Mouse (Mus musculus): ENCODE measurements around the gene Wif1. TPM values are rescaled to one million over a fixed set of nuclear protein-coding genes. Genes with fewer than 3 reads are reported as not detected.

Gene Wif1
- total and polyA plus RNA-seq, 3 experiments: not detected

DNA sequence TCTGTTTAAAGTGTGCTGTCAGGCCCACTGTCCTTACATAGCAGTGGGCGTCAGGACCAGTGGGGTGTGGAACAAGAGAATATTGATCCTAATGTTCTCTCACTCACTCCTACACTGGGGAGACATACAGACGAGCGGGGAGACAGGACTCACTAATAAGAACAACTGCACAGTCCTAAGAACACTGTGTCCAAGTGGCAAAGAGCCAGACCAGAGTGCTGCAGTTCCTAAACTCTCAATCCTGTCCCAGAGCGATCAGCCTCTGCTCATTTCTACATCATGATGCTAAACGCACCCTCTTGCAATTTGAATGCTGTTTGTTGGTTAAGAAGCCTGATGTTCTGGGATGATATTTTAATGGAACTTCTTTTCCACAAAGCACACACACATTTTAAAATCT is 54.9 kb downstream of the Wif1 start:
- H3K9me3 ChIP-seq (replicated peaks): peaks cover 40% of the 10 kb centered on the region
- H3K4me3 ChIP-seq (ENCODE audit: low read depth, low read length): no peak overlapping the region
- TF ChIP-seq GATA2 (IDR thresholded peaks at IDR 0.05; ENCODE audit: borderline replicate concordance, low read depth, low read length) (no peak), GATA1 (IDR thresholded peaks at IDR 0.05; ENCODE audit: borderline replicate concordance, low read length) (no peak), POLR2AphosphoS5 (IDR thresholded peaks at IDR 0.05; ENCODE audit: insufficient replicate concordance, low read depth, low read length) (no peak), CTCF (IDR thresholded peaks at IDR 0.05; ENCODE audit: low read depth, low read length) (no peak), TAL1 (conservative IDR thresholded peaks at IDR 0.05; ENCODE audit: low read depth, low read length) (no peak)
- no peaks in the 10 kb centered on the region for H3K27me3 ChIP-seq (ENCODE audit: insufficient read depth, low read length)
- ATAC-seq (ENCODE audit: extremely low read depth, insufficient number of reproducible peaks, low FRiP score, poor library complexity, severe bottlenecking) (no peak), DNase-seq (ENCODE audit: low spot score) (no peak)
- H3K4me1 ChIP-seq (ENCODE audit: insufficient read depth, low read depth, low read length): no peaks in the 10 kb centered on the region
- H3K36me3 ChIP-seq (replicated peaks): no peaks in the 10 kb centered on the region

DNA sequence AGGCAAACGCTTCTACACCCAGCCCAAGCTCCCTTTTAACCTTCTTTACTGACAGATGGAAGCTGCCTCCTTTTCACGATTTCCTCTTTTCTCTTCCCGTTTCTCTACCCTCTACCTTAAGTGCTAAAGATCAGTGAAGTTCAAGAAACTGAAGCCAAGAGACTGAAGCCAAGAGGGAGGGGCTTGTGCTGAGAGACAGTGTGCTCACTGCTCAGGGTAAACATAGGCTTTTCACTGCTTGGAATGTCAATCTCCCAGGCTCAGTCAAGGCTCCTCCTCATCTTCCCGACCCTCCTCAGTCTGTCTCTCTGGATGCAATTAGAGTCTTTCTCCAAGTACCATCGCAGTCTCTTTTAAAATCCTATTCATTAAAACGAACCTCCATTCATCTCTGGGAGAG is 55.6 kb downstream of the Wif1 start:
- no peaks in the 10 kb centered on the region for H3K27me3 ChIP-seq (ENCODE audit: insufficient read depth, low read length)
- TF ChIP-seq POLR2AphosphoS5 (IDR thresholded peaks at IDR 0.05; ENCODE audit: insufficient replicate concordance, low read depth, low read length): no peak
- no peak for TF ChIP-seq GATA2 (IDR thresholded peaks at IDR 0.05; ENCODE audit: borderline replicate concordance, low read depth, low read length)
- TF ChIP-seq TAL1 (conservative IDR thresholded peaks at IDR 0.05; ENCODE audit: low read depth, low read length): no peak
- no peak for TF ChIP-seq CTCF (IDR thresholded peaks at IDR 0.05; ENCODE audit: low read depth, low read length)
- TF ChIP-seq GATA1 (IDR thresholded peaks at IDR 0.05; ENCODE audit: borderline replicate concordance, low read length): no peak
- no peak for DNase-seq (ENCODE audit: low spot score)
- no peak overlapping the region for H3K4me3 ChIP-seq (ENCODE audit: low read depth, low read length)
- no peaks in the 10 kb centered on the region for H3K36me3 ChIP-seq (replicated peaks)
- no peak for ATAC-seq (ENCODE audit: extremely low read depth, insufficient number of reproducible peaks, low FRiP score, poor library complexity, severe bottlenecking)
- peaks cover 44% of the 10 kb centered on the region for H3K9me3 ChIP-seq (replicated peaks)
- H3K4me1 ChIP-seq (ENCODE audit: insufficient read depth, low read depth, low read length): no peaks in the 10 kb centered on the region

DNA sequence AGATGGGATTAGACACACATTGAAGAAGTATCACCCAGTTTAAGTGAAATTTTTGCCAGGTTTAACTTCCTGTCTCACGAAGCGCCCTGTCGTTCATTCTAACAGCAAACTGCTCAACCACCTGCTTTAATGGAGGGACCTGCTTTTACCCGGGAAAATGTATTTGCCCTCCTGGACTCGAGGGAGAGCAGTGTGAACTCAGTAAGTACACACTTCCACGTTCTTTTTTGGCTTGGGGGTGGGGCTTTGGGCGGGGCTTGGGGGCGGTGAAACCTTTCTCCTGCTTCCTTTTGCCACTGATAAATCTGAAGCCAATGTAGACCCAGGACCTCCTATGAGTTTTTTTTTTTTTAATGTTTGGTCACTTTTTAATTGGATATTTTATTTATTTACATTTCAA is 56.2 kb downstream of the Wif1 start:
- no peak for DNase-seq (ENCODE audit: low spot score)

DNA sequence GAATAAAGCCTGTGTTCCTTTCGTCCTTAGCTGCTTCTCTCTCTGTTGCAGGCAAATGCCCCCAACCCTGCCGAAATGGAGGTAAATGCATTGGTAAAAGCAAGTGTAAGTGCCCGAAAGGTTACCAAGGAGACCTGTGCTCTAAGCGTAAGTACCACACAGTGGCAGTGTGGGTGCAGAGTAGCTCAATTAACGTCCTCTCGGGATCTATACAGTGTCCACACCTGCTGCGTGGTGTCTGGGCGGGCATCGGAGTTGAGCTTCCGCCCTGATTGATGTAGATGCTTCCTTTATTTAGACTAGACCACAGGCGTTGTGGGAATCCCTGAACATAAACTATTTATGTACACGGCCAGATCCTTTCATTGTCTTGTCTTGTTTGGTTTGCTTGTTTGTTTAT is 62.2 kb downstream of the Wif1 start:
- H3K4me3 ChIP-seq (ENCODE audit: low read depth, low read length): no peak overlapping the region
- TF ChIP-seq POLR2AphosphoS5 (IDR thresholded peaks at IDR 0.05; ENCODE audit: insufficient replicate concordance, low read depth, low read length) (no peak), TAL1 (conservative IDR thresholded peaks at IDR 0.05; ENCODE audit: low read depth, low read length) (no peak), GATA2 (IDR thresholded peaks at IDR 0.05; ENCODE audit: borderline replicate concordance, low read depth, low read length) (no peak), CTCF (IDR thresholded peaks at IDR 0.05; ENCODE audit: low read depth, low read length) (no peak), GATA1 (IDR thresholded peaks at IDR 0.05; ENCODE audit: borderline replicate concordance, low read length) (no peak)
- H3K36me3 ChIP-seq (replicated peaks): no peaks in the 10 kb centered on the region
- ATAC-seq (ENCODE audit: extremely low read depth, insufficient number of reproducible peaks, low FRiP score, poor library complexity, severe bottlenecking) (no peak; the same call in 1 of the 2 replicates), DNase-seq (ENCODE audit: low spot score) (no peak)
- H3K4me1 ChIP-seq (ENCODE audit: insufficient read depth, low read depth, low read length): no peaks in the 10 kb centered on the region
- H3K27me3 ChIP-seq (ENCODE audit: insufficient read depth, low read length): no peaks in the 10 kb centered on the region
- H3K9me3 ChIP-seq (replicated peaks): peaks cover 52% of the 10 kb centered on the region

More for the DNA sequence above, 56.2 kb downstream of the Wif1 start:
- no peaks in the 10 kb centered on the region for H3K4me1 ChIP-seq (ENCODE audit: insufficient read depth, low read depth, low read length)
- no peaks in the 10 kb centered on the region for H3K36me3 ChIP-seq (replicated peaks)
- no peak for ATAC-seq (ENCODE audit: extremely low read depth, insufficient number of reproducible peaks, low FRiP score, poor library complexity, severe bottlenecking)
- H3K27me3 ChIP-seq (ENCODE audit: insufficient read depth, low read length): no peaks in the 10 kb centered on the region
- no peak for TF ChIP-seq GATA2 (IDR thresholded peaks at IDR 0.05; ENCODE audit: borderline replicate concordance, low read depth, low read length)
- TF ChIP-seq CTCF (IDR thresholded peaks at IDR 0.05; ENCODE audit: low read depth, low read length): no peak
- no peak for TF ChIP-seq POLR2AphosphoS5 (IDR thresholded peaks at IDR 0.05; ENCODE audit: insufficient replicate concordance, low read depth, low read length)
- no peak for TF ChIP-seq GATA1 (IDR thresholded peaks at IDR 0.05; ENCODE audit: borderline replicate concordance, low read length)
- no peak for TF ChIP-seq TAL1 (conservative IDR thresholded peaks at IDR 0.05; ENCODE audit: low read depth, low read length)
- no peak overlapping the region for H3K4me3 ChIP-seq (ENCODE audit: low read depth, low read length)
- peaks cover 48% of the 10 kb centered on the region for H3K9me3 ChIP-seq (replicated peaks)

DNA sequence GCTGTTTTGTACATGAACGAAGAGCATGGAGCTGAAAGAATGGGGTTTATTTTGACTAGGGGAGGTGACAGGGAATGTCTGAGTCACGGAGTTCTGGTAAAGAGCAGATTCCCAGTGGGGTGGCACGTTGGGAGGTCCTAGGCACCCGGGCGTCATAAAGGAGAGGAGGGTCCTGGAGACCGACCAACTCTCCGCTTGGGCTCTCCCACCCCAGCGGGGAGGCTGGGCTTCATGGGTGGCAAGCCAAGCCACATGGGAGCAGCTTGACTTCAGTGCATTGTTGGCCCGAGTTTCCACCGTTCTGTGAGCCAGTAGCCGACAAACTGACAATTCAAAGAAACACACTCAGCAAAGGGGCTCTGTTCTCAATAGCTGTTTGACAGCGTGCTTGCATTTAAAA is 64.5 kb downstream of the Wif1 start:
- no peaks in the 10 kb centered on the region for H3K36me3 ChIP-seq (replicated peaks)
- no peak overlapping the region for H3K4me3 ChIP-seq (ENCODE audit: low read depth, low read length)
- peaks cover 42% of the 10 kb centered on the region for H3K9me3 ChIP-seq (replicated peaks)
- ATAC-seq (ENCODE audit: extremely low read depth, insufficient number of reproducible peaks, low FRiP score, poor library complexity, severe bottlenecking) (no peak), DNase-seq (ENCODE audit: low spot score) (no peak)
- H3K4me1 ChIP-seq (ENCODE audit: insufficient read depth, low read depth, low read length): no peaks in the 10 kb centered on the region
- TF ChIP-seq POLR2AphosphoS5 (IDR thresholded peaks at IDR 0.05; ENCODE audit: insufficient replicate concordance, low read depth, low read length) (no peak), GATA2 (IDR thresholded peaks at IDR 0.05; ENCODE audit: borderline replicate concordance, low read depth, low read length) (no peak), GATA1 (IDR thresholded peaks at IDR 0.05; ENCODE audit: borderline replicate concordance, low read length) (no peak), TAL1 (conservative IDR thresholded peaks at IDR 0.05; ENCODE audit: low read depth, low read length) (no peak), CTCF (IDR thresholded peaks at IDR 0.05; ENCODE audit: low read depth, low read length) (no peak)
- no peaks in the 10 kb centered on the region for H3K27me3 ChIP-seq (ENCODE audit: insufficient read depth, low read length)

DNA sequence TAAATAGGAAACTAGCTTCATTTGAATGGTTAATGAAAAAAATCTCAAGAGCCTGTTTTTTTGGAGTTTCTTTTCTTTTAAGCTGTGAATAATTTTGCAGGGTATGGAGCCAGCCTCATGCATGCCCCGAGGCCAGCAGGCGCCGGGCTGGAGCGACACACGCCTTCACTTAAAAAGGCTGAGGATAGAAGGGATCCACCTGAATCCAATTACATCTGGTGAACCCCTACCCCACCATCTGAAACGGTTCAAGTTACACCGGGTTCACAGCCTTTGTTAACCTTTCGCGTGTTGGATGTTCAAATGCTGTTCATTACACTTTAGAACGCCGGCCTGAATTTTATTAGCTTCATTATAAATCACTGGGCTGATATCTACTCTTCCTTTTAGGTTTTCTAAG is 65.9 kb downstream of the Wif1 start:
- TF ChIP-seq TAL1 (conservative IDR thresholded peaks at IDR 0.05; ENCODE audit: low read depth, low read length) (no peak), CTCF (IDR thresholded peaks at IDR 0.05; ENCODE audit: low read depth, low read length) (no peak), GATA2 (IDR thresholded peaks at IDR 0.05; ENCODE audit: borderline replicate concordance, low read depth, low read length) (no peak), POLR2AphosphoS5 (IDR thresholded peaks at IDR 0.05; ENCODE audit: insufficient replicate concordance, low read depth, low read length) (no peak), GATA1 (IDR thresholded peaks at IDR 0.05; ENCODE audit: borderline replicate concordance, low read length) (no peak)
- DNase-seq (ENCODE audit: low spot score): no peak
- peaks cover 38% of the 10 kb centered on the region for H3K9me3 ChIP-seq (replicated peaks)
- no peaks in the 10 kb centered on the region for H3K36me3 ChIP-seq (replicated peaks)
- no peaks in the 10 kb centered on the region for H3K4me1 ChIP-seq (ENCODE audit: insufficient read depth, low read depth, low read length)
- no peak for ATAC-seq (ENCODE audit: extremely low read depth, insufficient number of reproducible peaks, low FRiP score, poor library complexity, severe bottlenecking)
- no peak overlapping the region for H3K4me3 ChIP-seq (ENCODE audit: low read depth, low read length)
- no peaks in the 10 kb centered on the region for H3K27me3 ChIP-seq (ENCODE audit: insufficient read depth, low read length)

Measured in G1E (cell line).